Mouse (Mus musculus) cerebellum, adult 18-20 months (tissue): ENCODE data around the gene Pdgfb.

Experiments used
- DNase-seq, 2 experiments: peaks; one replicate each; pipeline ENCODE4 v3.0.0; 2021

Gene Pdgfb

DNA sequence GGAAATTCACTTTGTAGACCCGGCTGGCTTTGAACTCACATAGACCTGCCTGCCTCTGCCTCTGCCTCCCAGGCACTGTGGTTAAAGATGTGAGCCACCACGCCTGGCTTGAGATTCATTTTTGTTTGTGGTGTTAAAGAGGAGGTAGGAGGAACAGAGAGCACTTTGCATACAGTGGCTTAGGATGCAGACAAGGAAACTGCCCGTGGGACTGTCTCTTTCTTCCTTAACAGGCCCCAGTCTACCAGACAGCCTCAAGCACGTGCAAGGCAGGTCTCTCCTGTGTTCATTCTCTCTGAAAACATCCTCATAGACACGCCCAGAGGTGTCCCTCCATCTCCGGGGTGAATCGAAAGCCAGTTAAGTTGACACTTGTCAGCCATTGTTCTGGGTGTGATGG lies 19.6 kb upstream of the Pdgfb start:
- DNase-seq = no peak

- no peak for DNase-seq
Observed at GRCm38 (mm10) chr15:80031133-80031532, 16.4 kb upstream of the Pdgfb start.

DNA sequence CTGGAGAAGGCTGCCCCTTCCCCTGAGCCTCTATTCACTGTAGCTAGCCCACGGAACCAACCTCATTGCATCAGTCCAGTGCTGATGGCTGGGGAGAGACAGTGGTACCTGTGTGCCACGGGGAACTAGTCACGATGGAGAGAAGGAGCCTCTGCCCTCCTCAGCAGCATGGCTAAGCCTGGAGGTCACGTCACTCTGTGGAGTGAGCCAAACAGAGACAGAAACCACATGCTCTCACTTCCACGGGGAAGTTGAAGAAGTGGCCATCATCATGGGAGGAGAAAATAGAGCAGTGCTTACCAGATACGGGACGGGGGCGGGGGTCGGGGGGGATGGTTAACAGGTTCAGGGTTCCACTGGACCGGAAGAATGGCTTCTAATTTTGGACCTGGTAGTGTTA lies 15.6 kb upstream of the Pdgfb start:
- DNase-seq = no peak

DNA sequence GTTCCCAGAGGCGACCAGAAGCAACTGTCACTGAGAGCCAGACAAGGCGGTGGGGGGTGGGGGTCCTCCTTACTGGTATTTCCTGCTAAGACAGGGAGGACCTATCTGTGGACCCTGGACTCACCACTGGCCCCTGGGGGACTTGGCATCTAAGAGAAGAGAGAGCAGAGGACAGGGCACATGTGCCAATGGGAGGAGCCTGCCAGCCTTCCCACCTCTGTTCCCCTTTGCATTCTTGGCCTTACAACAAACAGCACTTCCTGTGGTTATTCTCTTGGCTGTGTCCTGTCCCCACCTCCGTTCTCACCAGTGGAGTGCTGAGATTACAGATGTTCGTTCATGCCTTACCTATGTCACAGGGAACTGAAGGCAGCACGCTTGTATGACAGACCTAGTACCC lies 14.1 kb upstream of the Pdgfb start:
- DNase-seq = no peak

DNA sequence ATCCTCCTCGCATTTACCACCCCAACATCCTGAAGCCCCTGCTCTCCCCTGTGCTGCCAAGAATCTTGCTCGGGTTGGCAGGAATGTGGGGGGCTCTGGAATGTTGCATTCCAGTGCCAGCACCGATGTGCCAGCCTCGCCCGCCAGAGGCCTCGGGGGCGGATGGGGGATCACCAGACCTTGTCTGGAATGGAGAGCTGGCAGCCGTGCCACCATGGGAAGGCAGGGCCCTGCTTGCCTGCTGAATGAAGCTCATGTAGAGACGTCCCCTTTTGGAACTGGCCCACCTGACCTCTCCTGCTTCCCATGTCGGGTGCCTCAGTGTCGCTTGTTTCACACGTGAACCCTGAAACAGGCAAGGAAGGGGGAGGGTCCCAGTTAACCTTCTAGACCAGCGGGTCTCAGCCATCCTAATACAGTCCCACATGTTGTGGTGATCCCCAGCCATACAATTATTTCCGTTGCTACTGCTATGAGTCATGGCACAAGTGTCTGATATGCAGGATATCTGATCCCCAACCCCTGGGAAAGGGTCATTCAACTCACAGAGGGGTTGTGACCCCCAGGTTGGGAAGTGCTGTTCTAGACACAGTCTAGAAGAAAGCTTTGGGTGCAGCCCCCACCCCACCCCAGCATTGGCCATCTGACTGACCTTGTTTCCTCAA lies 12.0 kb upstream of the Pdgfb start:
- no peak for DNase-seq

- DNase-seq = no peak
Observed at GRCm38 (mm10) chr15:80026061-80026460, 11.3 kb upstream of the Pdgfb start.

DNA sequence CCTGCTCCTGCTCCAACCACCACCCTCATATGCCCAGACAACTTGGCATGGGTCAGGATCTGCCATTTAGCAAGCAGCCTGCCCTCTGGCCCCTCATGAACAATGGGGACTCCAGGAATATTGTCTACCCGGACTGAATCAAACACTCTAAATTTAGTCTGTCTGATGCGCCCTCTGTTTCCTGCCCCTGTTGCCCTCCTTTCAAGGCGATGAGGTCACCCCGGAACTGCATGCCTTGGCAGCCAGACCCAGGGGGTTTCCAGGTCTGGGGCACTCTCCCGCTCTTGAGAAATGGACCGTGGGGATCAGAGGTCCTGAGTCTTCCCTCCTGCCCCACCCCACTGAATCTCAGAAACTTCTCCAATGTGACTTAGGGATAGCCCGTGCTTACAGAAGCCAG lies 10.8 kb upstream of the Pdgfb start:
- DNase-seq = no peak

DNA sequence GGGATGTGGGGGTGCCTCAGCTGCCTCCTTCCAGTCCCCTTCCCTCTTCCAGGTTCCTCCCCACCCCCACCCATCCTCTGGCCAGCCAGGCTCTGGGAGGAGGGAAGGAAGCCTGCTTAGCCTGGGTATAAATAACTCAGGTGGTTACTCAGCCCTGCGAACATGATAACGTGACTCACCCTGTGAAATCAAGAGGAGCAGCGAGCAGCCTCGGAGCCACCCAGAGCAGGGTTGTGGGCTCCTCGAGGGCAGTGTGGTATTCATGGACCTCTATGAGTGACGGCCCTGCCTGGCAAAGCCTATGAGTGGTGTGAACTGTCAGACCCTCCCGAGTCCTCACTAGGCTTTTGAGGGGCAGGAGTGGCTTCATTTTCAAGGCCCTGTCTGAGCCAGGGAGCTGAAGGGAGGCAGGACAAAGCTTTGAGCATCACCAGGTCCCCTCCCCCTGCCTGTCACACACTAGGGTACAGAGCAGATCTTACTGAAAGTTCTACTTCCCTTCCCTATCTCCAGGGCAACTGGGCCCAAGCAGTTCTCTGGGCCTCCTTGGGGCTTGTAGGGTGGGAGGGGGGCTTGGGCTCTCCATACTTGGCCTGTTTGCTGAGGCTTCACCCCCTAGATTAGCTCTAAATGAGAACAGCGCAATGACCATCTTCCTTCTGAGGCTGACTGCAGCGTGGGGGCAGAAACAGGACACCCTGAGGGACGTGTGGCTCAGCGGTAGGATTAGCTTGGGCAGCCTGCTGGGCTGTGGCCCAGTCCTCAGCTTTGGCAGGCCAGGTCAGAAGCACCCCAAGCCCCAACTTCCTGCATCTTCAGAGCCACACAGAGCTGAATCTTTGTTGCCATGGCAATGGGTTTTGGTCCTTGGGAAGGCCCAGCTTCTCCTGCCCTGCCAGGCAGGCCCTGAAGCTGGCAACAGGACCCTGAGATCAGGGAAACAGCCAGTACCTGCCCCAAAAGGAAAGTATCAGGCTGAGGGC lies 9.8 kb upstream of the Pdgfb start:
- DNase-seq = no peak

DNA sequence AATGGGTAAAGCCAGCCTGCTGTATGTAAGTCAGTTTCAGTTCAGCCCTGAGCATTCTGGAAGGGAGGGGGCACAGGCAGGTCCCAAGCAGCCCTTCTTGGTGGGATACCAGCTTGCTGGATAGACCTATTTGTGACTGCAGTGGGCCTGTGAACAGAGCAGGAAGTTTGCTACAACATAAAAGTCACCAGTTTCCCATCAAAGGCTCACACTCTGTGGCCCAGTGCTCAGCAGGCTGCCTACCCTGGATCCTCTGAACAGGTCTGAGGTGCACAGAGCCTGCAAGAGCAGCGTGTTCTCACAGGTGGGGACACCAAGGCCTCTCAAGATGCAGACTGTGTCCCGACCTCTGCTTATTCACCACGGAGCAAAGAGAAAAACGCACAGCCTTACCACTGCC lies 5.7 kb upstream of the Pdgfb start:
- no peak for DNase-seq

DNA sequence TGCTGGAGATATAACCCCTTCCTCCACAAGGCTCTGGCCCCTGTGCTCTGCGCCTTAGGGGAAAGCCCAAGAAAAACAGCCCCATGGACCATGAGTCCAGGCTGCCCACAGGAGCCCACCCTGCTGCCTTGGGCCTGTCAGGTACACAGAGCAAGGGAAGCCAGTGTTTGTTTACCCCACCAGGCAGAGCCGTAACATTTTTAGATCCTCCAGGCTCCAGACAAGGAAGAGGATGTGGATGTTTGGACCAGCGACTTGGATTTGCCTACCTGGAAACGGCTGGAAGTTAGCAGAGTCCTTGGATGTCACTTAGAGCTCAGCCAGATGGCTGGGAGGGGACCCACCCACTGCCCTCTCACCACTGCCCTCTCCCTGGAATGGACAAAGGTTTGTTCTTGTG lies 4.8 kb upstream of the Pdgfb start:
- DNase-seq = no peak

DNA sequence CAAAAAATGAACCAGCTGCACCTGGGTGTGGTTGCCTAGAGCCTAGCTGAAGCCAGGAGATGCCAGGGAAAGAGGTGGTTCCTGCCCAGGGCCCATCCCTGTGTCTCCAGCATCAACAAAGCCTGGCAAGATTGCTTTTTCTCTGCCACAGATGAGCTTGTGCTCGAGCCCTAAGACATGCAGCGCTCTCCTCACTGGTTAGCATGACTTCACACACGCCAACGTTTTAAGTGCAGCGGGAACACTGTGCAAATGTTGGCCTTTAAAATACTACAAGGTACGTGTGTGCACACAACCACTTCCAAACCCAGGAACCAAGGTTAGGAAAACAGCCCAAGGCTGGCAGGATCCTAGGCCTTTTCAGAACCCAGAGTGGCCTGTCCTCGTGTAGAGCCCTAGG lies 4.4 kb upstream of the Pdgfb start:
- no peak for DNase-seq

DNA sequence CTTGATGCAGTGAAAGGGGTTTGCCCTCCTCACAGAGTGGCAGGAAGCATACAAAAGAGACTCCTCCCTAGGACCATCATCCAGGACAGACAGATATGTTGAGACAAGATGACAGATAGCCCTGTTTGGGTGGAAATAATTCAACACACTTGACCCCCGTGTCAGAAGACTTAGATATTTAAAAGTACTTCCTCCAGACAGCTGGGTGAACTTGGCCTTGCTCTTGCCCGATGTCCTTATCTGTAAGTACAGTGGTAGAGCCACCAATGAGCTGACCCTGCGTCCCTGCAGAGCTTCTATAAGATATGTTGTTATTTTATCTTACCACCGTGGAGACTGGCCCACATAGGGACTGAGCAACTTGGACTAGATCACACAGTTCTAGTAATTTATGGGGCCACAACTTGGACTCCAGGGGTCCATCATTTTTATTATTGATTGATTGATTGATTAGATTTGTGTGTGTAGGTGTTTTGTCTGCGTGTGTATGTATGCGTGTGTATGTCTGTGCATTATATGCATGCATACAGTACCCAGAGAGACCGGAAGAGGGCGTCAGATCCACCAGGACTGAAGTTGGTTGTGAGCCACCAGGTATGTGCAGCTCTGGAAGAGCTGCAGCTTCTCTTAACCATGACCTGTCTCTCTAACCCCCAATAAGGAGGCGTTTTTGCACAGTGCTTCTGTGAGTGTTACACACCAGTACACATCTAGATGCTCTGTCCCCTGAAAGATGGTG lies 2.0 kb upstream of the Pdgfb start:
- no peak for DNase-seq

- DNase-seq = no peak
Observed at GRCm38 (mm10) chr15:80015211-80015952, 605 bp upstream of the Pdgfb start.

DNA sequence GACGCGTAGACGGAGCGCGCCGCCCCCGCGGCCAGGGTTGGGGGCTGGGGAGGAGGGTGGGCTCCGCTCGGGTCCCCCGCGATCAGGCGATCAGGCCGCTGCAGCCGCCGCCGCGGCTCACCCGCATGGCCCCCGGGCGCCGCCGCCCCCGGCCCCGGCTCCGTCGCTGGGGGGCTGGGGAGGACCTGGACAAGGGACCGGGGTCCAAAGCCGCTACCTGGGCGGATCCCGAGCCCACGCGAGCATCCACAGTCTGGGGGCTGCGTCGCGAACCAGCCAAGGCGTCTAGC lies 801 bp downstream of the Pdgfb start:
- no peak for DNase-seq

DNA sequence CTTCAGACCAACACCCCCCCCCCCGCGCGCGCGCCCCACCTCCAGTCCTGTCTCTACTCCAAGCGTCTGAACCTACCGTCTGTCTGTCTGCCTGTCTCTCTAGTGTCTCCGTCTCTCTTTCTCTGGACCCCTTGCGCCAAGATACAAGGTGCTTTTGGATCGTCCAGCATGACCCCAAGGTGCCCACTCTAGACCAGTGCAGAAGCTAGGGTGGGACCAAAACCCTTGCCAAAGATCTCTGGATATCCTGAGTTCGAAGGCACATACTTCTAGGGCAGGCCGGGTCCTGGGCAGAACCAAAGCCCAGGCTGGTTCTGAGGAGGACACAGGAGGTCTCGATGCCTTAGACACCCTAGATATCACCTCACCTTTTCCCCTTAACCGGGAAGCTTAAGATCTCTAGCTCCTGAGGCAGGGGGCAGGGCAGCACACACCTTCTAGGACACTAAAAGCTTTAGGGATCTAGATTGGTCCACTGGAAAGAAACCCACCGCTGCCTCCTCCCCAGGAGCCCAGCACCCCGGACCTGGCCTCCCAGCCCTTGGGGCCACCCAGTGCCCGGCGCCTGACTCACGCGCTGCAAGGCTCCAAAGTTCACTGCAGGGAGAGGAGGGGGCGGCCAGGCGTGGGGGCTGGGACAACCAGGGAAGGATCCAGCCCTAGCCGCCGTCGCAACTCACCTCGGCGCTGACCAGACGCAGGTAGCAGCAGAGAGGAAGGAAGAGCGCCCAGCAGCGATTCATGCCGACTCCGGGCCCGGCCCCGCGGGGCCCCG lies 1.3 kb downstream of the Pdgfb start:
- peak; percentile 15 to 26 for DNase-seq

GRCm38 (mm10) chr15:80012527-80013201 lies 2.1 kb downstream of the Pdgfb start:
- DNase-seq = peak; percentile 82 to 84

GRCm38 (mm10) chr15:80011778-80012526 lies 2.8 kb downstream of the Pdgfb start:
- DNase-seq = peak; percentile 86 to 90

DNA sequence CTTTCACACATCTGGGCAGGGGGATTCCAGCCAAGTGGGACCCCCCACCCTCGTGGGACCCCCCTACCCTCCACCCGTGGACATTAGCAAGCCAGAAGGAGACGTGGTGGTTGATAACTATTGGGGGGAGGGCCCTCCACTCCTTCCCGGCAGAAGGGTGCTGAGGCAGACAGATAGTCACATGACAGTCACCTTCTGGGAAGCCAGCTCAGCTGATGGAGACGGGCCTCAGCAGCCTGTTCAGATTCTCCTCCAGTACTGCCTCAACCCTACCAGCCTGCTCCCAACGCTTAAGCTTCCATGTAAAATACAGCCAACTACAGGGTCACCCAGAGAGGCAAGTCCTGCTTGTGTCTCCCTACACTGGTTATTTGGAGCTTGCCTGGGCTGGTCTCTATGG lies 3.6 kb downstream of the Pdgfb start:
- DNase-seq = no peak

DNA sequence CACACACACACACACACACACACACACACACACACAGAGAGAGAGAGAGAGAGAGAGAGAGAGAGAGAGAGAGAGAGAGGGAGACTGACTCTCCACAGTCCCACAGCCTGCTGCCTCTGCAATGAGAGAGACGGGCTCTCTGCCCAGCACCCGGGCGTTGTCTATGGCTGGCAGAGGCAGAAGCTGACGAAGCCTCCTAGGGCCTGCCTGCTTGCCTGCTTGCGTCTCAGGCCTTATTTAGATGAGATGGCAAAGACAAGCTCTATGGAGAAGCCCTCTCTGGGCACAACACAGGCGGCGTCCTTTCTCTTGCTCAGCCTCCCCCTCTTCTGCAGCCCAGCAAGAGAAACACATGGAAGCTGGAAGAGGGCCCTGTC lies 4.6 kb downstream of the Pdgfb start:
- DNase-seq = peak in 1 of 2 experiments; percentile 29

GRCm38 (mm10) chr15:80009421-80010181 lies 5.2 kb downstream of the Pdgfb start:
- DNase-seq = no peak
